Mouse (Mus musculus): ENCODE measurements around the gene Ube2d3.
A peak's percentile ranks its signal among the peaks of the same experiment; 100 is the strongest.
"Not testable (repeated sequence)": the region's sequence is repeated elsewhere in the genome, so short reads cannot be mapped to it uniquely, and the experiment has no call there.

Gene Ube2d3

GRCm38 (mm10) chr3:135491102-135491501 lies 53.2 kb downstream of the Ube2d3 start:
- DNase-seq (ENCODE audit: low spot score in 2 of 2): no peak

DNA sequence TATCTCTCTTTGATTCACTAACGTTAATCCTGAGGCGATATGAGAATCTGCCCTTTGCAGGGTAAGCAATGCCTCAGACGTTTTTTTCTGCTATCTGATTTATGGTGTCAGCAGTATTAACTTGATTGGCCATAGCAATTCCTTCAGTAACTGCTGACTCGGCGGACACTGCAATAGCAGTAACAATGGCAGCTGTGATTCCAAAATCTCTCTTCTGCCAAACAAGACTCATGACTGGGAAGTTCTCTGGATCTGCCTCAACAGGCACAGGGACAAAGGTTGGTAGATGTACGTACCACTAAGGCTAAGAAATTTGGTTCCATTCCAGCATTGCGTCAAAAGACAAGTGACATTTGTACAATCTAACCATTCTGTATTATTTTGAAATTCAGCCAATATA lies 55.4 kb downstream of the Ube2d3 start:
- not testable (repeated sequence) for DNase-seq (ENCODE audit: low spot score in 2 of 2)

DNA sequence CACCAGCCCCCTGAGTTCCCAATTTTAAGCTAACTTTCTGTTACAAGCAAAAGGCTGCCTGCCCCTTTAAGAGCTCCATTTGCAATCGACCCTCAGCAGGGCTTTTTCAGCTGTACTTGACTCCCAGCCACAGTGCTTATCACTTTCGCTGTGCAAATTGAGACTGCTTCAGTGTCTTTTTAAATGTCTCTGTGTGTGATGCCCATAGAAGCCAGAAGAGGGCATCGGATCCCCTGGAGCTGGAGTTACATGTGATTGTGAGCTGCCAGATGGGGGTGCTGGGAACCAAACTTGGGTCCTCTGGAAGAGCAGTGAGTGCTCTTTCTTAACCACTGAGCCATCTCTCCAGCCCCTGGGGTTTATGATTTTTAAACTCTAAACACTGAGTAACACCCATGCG lies 60.0 kb downstream of the Ube2d3 start:
- not testable (repeated sequence) for DNase-seq (ENCODE audit: low spot score in 2 of 2)

DNA sequence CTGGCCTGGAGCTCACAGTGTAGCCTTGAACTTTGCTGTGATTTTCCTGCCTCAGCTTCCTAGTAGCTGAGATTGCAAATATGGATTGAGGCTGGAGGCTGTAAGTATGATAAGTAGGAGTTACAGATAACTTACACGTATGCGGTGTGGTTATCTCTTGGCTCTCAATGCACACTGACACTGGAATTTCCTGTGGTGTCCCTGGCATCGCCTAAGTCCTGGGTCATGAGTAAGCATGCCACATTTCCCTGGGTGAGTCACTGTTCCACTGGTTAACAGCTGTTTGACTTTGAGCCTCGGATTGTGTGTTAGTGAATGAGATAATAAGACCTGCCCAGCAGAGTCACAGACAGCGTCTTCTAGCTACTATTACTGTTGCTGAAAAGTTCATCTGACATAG lies 60.9 kb downstream of the Ube2d3 start:
- DNase-seq (ENCODE audit: low spot score in 2 of 2): no peak

DNA sequence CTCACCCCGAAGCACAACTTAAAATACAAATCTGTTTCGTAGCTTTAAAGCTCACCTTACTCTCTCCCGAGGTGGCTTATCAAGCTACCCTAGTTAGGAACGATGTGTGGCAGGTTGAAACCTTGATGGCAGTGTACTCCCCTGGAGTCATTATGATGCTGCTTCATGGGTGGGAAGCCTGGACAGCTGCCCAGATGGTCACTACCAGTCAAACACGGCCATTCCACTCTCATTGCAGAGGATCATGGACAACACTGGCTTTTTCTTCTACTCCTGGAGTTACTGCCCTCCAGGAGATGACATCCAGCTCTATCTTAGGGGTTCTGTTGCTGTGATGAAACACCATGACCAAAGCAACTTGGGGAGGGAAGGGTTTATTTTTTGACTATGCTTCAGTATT lies 65.2 kb downstream of the Ube2d3 start:
- DNase-seq (ENCODE audit: low spot score in 2 of 2): no peak

DNA sequence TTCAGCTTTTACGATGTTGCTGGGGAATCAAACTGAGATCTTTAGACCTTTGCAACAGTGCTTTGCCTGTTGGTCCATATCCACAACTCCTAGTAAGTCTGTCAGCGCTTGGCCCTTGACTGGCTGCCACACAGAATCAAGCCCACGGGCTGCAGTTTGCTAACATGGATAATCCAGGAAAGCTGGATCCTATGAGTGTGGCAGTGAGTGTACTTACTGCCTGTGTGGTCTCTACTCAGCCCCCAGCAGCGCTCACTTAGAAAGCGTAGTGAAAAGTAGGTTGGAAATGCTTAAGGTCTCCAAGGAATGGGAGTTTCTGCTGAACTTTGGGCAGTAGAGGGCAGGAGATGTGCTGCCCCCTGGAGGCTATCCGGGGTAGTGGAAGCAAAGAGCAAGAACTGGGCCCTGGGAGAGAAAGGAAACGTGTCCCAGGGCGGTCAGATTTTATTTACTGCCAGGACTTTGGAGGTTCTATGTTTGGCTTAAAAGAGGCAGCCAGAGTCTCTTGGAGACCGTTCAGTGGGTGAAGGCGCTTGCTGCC lies 67.5 kb downstream of the Ube2d3 start:
- DNase-seq (ENCODE audit: low spot score in 2 of 2): peak; percentile 44 to 49

DNA sequence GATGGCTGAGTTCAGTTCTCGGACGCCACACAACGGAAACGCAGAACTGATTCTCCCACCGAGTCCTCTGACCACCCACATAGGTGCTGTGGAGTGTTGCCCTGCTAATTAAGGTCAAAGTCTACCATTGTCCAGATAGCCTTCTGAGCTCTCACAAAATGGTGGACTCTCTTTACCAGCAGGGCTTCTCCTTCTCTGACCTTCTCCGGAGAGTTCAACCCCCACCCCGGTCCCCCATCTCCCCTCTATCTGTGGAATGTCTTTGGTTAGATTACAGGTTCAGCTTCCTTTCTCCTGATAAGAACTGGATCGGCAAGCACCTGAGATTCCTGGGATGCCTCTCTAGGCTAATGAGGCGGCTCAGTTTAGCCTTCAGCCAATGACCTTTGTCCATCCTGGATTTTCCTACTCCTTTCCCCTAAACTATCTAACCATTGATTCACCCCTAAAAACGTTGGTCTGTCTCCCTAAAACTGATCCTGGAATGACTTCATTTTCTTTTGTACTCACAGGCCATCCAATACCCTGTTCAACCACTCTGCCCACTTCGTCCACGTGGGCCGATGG lies 68.0 kb downstream of the Ube2d3 start:
- no peak for DNase-seq (ENCODE audit: low spot score in 2 of 2)

GRCm38 (mm10) chr3:135507506-135507905 lies 69.6 kb downstream of the Ube2d3 start:
- no peak for DNase-seq (ENCODE audit: low spot score in 2 of 2)

DNA sequence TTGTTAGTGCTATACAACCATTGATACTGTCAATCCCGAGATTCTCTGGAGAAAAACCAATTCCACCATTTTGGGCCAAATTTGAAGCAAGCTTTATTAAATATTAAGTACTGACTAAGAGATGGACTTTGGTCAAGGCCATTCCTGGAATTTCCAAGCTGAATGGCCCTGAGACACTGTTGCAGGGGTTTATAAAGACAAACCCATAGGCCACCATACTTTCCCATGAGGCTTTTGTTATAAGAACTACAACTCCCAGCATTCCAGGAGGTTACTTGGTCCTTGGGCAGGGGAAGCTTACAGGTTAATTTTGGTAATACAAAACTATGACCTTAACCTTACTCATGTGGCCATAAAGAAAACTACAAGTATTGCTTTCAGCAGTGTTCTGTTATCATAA lies 70.2 kb downstream of the Ube2d3 start:
- DNase-seq (ENCODE audit: low spot score in 2 of 2): no peak

DNA sequence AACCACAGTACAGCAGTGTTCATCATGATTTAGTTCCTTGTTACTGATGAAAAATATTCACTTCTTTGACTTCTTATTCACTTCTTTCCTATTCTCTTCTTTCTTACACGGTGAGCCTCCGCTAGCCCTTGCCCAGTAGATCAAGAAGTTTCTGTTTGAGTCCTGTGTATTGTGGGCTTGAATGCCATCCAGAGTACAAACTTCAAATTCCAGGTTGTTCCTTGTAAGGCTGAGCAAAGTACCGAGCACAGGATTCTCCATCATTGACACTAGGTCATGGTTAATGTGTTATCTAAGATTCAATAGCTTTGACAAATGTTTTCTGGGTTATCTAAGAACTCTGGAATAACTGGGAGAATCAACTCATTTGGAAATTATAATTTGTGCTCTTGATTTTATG lies 72.4 kb downstream of the Ube2d3 start:
- DNase-seq (ENCODE audit: low spot score in 2 of 2): no peak

GRCm38 (mm10) chr3:135511683-135512082 lies 73.7 kb downstream of the Ube2d3 start:
- no peak for DNase-seq (ENCODE audit: low spot score in 2 of 2)

DNA sequence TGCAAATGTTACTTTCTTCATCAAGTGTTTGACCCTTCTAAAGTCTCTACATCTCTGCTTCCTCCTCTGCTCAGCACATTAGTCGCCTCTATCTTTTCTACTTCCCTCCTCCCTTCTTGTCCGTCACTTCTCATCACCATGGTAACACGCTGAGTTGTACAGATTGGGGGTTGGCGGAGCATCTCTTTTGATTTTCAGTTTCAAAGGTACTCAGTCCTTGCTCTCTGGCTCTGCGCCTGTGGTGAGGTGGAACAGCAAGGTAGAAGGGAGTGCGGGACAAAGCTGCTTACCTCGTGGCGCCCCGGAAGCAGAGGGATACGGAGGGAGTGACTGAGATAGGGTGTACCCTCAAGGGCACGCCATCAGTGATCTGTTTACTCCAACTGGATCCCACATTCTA lies 75.3 kb downstream of the Ube2d3 start:
- DNase-seq (ENCODE audit: low spot score in 2 of 2): no peak

- no peak for DNase-seq (ENCODE audit: low spot score in 2 of 2)
These were observed 76.0 kb downstream of the Ube2d3 start for GRCm38 (mm10) chr3:135513800-135514425.

DNA sequence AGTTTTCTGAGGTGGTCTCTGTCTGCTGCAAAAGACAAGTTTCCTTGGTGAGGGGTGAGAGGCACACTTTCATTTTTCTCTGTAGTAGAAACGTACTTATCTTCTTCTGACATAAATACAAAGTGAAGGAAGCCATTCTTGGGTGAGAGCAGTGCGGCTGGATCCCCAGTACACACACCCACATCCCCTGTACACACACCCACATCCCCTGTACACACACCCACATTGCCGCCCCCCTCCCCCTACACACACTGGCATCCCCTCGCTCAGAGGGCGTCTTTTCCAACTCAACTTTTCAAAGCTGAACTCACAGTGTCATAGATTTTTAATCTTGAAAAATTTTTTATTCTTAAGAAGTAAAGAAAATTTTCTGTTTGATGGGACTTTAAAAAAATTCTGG lies 77.3 kb downstream of the Ube2d3 start:
- no peak for DNase-seq (ENCODE audit: low spot score in 2 of 2)

DNA sequence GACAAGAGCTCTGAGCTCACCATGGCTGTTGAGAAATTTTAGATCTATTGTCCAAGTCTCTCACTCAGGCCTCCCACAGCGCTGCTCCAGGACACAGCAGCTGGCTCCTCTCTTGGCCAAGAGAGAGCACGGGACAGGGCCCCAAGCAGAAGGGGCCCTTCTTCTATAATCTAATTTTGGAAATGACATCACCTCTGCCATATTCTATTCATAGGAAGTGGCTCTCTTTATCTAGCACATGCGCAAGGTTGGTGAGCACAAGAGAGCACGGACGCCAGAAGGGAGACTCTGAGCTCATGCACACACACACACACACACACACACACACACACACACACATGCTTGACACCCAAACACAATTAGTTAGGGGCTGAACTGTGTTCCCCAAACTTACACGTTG lies 78.9 kb downstream of the Ube2d3 start:
- no peak for DNase-seq (ENCODE audit: low spot score in 2 of 2)

Measured in spleen, postnatal 36 days (tissue).